Mouse (Mus musculus) G1E (cell line): ENCODE data around the gene Tfdp2.

ENCODE experiments used
- CTCF ChIP-seq: IDR thresholded peaks from 2 replicates; pipeline ENCODE4 v1.5.1; 2012; ENCODE audit warnings: low read depth, low read length, inconsistent platforms, mixed read lengths
- GATA1 ChIP-seq: IDR thresholded peaks from 2 replicates; pipeline ENCODE4 v1.6.1; 2012; ENCODE audit warnings: borderline replicate concordance, low read length, inconsistent platforms, mixed read lengths
- GATA2 ChIP-seq: IDR thresholded peaks from 2 replicates; pipeline ENCODE4 v1.6.1; 2012; ENCODE audit warnings: low read depth, low read length, inconsistent platforms, borderline replicate concordance
- POLR2AphosphoS5 ChIP-seq: IDR thresholded peaks from 2 replicates; pipeline ENCODE4 v1.6.1; 2012; ENCODE audit warnings: low read depth, low read length, inconsistent platforms; ENCODE audit not compliant: insufficient replicate concordance
- TAL1 ChIP-seq: conservative IDR thresholded peaks from 2 replicates; pipeline ENCODE4 v1.6.1; 2012; ENCODE audit warnings: low read depth, low read length, inconsistent platforms, mixed read lengths

- TF ChIP-seq CTCF (no peak), TAL1 (no peak), POLR2AphosphoS5 (no peak), GATA1 (no peak), GATA2 (no peak)
Observed at GRCm38 (mm10) chr9:96219114-96219669, 23.1 kb downstream of the Tfdp2 start.
